Mouse (Mus musculus) E14TG2a.4 (cell line): ENCODE results near the gene Cilp.
"Not testable (repeated sequence)": the region's sequence is repeated elsewhere in the genome, so short reads cannot be mapped to it uniquely, and the experiment has no call there.

ENCODE experiments used
- H3K27me3 ChIP-seq: 2 replicates; pipeline ENCODE4 v1.6.1; 2014; ENCODE audit warnings: low read length, control low read depth; ENCODE audit not compliant: insufficient read depth
- H3K36me3 ChIP-seq: 2 replicates; pipeline ENCODE4 v1.6.1; 2014; ENCODE audit warnings: low read length, control low read depth; ENCODE audit not compliant: insufficient read depth
- H3K4me1 ChIP-seq: replicated peaks from 2 replicates; pipeline ENCODE4 v1.6.1; 2014; ENCODE audit warnings: low read depth, low read length, control low read depth
- H3K4me3 ChIP-seq: replicated peaks from 2 replicates; pipeline ENCODE4 v1.5.1; 2014; ENCODE audit warnings: mild to moderate bottlenecking, low read length
- H3K9me3 ChIP-seq: 2 replicates; pipeline ENCODE4 v1.6.1; 2014; ENCODE audit warnings: low read length, control low read depth
- CTCF ChIP-seq: conservative IDR thresholded peaks from 2 replicates; pipeline ENCODE4 v1.5.1; 2014; ENCODE audit warnings: low read length
- NANOG ChIP-seq: IDR thresholded peaks from 2 replicates; pipeline ENCODE4 v1.6.1; 2014; ENCODE audit warnings: borderline replicate concordance, low read length, mixed read lengths
- POU5F1 ChIP-seq: IDR thresholded peaks from 2 replicates; pipeline ENCODE4 v1.6.1; 2014; ENCODE audit warnings: low read length, borderline replicate concordance

The Cilp gene

GRCm38 (mm10) chr9:65264959-65265358 is at the start of gene Cilp:
Gene Cilp (plus strand): TSS chr9:65265180.
- peaks cover 10% of the 10 kb centered on the region; the same call in 1 of the 2 replicates for H3K27me3 ChIP-seq
- H3K9me3 ChIP-seq = no peaks in the 10 kb centered on the region
- peaks cover 11% of the 10 kb centered on the region for H3K4me1 ChIP-seq
- TF ChIP-seq POU5F1 = no peak
- TF ChIP-seq CTCF = no peak
- H3K4me3 ChIP-seq = no peak within 1 kb of the TSS
- H3K36me3 ChIP-seq = no peaks in the 10 kb centered on the region

- peaks cover 31% of the 10 kb centered on the region for H3K4me1 ChIP-seq
- H3K4me3 ChIP-seq = peak overlapping the region; percentile 87
- no peaks in the 10 kb centered on the region for H3K9me3 ChIP-seq
- no peaks in the 10 kb centered on the region for H3K27me3 ChIP-seq
- TF ChIP-seq NANOG (no peak), CTCF (no peak)
- peaks cover 4% of the 10 kb centered on the region for H3K36me3 ChIP-seq
These were observed 49.4 kb upstream of the Cilp start for GRCm38 (mm10) chr9:65215494-65216126.

- H3K36me3 ChIP-seq = peaks cover 4% of the 10 kb centered on the region
- no peaks in the 10 kb centered on the region for H3K9me3 ChIP-seq
- peaks cover 32% of the 10 kb centered on the region for H3K4me1 ChIP-seq
- no peak for TF ChIP-seq CTCF
- H3K4me3 ChIP-seq = no peak overlapping the region
- no peaks in the 10 kb centered on the region for H3K27me3 ChIP-seq
These were observed 48.0 kb upstream of the Cilp start for GRCm38 (mm10) chr9:65216972-65217371.

- peaks cover 39% of the 10 kb centered on the region for H3K4me1 ChIP-seq
- no peaks in the 10 kb centered on the region for H3K9me3 ChIP-seq
- no peaks in the 10 kb centered on the region for H3K27me3 ChIP-seq
- peaks cover 4% of the 10 kb centered on the region for H3K36me3 ChIP-seq
- H3K4me3 ChIP-seq = no peak overlapping the region
- TF ChIP-seq NANOG (no peak), POU5F1 (no peak), CTCF (no peak)
These were observed 47.3 kb upstream of the Cilp start for GRCm38 (mm10) chr9:65217661-65218060.

- Histone ChIP-seq H3K4me3 (no peak overlapping the region), H3K9me3 (no peaks in the 10 kb centered on the region), H3K27me3 (no peaks in the 10 kb centered on the region), H3K36me3 (peaks cover 4% of the 10 kb centered on the region), H3K4me1 (peaks cover 47% of the 10 kb centered on the region)
- TF ChIP-seq POU5F1 = no peak
- no peak for TF ChIP-seq NANOG
- no peak for TF ChIP-seq CTCF
These were observed 46.1 kb upstream of the Cilp start for GRCm38 (mm10) chr9:65218916-65219315.

- not testable (repeated sequence) for H3K9me3 ChIP-seq, H3K4me3 ChIP-seq, H3K36me3 ChIP-seq, H3K27me3 ChIP-seq
- H3K4me1 ChIP-seq = peaks cover 61% of the 10 kb centered on the region
These were observed 44.6 kb upstream of the Cilp start for GRCm38 (mm10) chr9:65220398-65220797.

GRCm38 (mm10) chr9:65223927-65224326 is 41.1 kb upstream of the Cilp start:
- no peaks in the 10 kb centered on the region for H3K9me3 ChIP-seq
- H3K4me1 ChIP-seq = peaks cover 49% of the 10 kb centered on the region
- peaks cover 9% of the 10 kb centered on the region for H3K36me3 ChIP-seq
- TF ChIP-seq NANOG (no peak), CTCF (no peak), POU5F1 (no peak)
- H3K4me3 ChIP-seq = no peak overlapping the region
- no peaks in the 10 kb centered on the region for H3K27me3 ChIP-seq

- H3K9me3 ChIP-seq = no peaks in the 10 kb centered on the region
- TF ChIP-seq POU5F1 (no peak), CTCF (peak; percentile 94), NANOG (no peak)
- H3K36me3 ChIP-seq = peaks cover 27% of the 10 kb centered on the region
- H3K27me3 ChIP-seq = no peaks in the 10 kb centered on the region
- peaks cover 48% of the 10 kb centered on the region for H3K4me1 ChIP-seq
- H3K4me3 ChIP-seq = no peak overlapping the region
These were observed 39.2 kb upstream of the Cilp start for GRCm38 (mm10) chr9:65225795-65226194.

- no peak overlapping the region for H3K4me3 ChIP-seq
- H3K4me1 ChIP-seq = peaks cover 29% of the 10 kb centered on the region
- H3K36me3 ChIP-seq = peaks cover 57% of the 10 kb centered on the region
- TF ChIP-seq CTCF (no peak), POU5F1 (no peak), NANOG (no peak)
- H3K9me3 ChIP-seq = no peaks in the 10 kb centered on the region
- no peaks in the 10 kb centered on the region for H3K27me3 ChIP-seq
These were observed 34.7 kb upstream of the Cilp start for GRCm38 (mm10) chr9:65230250-65230649.
